Mouse (Mus musculus) myocyte (in vitro differentiated cells): ENCODE results near the gene Casp7.

Source experiments
- CEBPB ChIP-seq: IDR thresholded peaks from 2 replicates; pipeline ENCODE4 v1.6.1; 2011; ENCODE audit warnings: mild to moderate bottlenecking, moderate library complexity; ENCODE audit not compliant: poor library complexity, insufficient read depth, severe bottlenecking
- E2F4 ChIP-seq: IDR thresholded peaks from one replicate; pipeline ENCODE4 v1.6.1; 2011; ENCODE audit warnings: mild to moderate bottlenecking, control low read depth, moderate library complexity; ENCODE audit not compliant: insufficient read depth
- MAX ChIP-seq: IDR thresholded peaks from one replicate; pipeline ENCODE4 v1.6.1; 2011; ENCODE audit warnings: low read depth, mild to moderate bottlenecking, control low read depth
- MYOD1 ChIP-seq, 3 experiments: IDR thresholded peaks; one replicate each; pipeline ENCODE4 v1.6.1; 2011; ENCODE audit warnings: control low read depth in 2 of 3, low read depth in 2 of 3, mild to moderate bottlenecking in 2 of 3, moderate library complexity in 1 of 3; ENCODE audit not compliant: insufficient read length in 2 of 3, control insufficient read depth in 1 of 3
- MYOG ChIP-seq, 3 experiments: IDR thresholded peaks; one replicate each; pipeline ENCODE4 v1.6.1; 2011; ENCODE audit warnings: control low read depth in 2 of 3, low read depth in 2 of 3, mild to moderate bottlenecking in 2 of 3; ENCODE audit not compliant: insufficient read length in 2 of 3, control insufficient read depth in 1 of 3, insufficient read depth in 1 of 3
- POLR2A ChIP-seq: IDR thresholded peaks from one replicate; pipeline ENCODE4 v1.6.1; 2011; ENCODE audit warnings: low read depth, mild to moderate bottlenecking, control low read depth, moderate library complexity; ENCODE audit not compliant: insufficient read length
- POLR2AphosphoS2 ChIP-seq: IDR thresholded peaks from one replicate; pipeline ENCODE4 v1.6.1; 2011; ENCODE audit warnings: low read depth, control low read depth; ENCODE audit not compliant: insufficient read length
- REST ChIP-seq: IDR thresholded peaks from one replicate; pipeline ENCODE4 v1.6.1; 2011; ENCODE audit warnings: mild to moderate bottlenecking, control low read depth, moderate library complexity; ENCODE audit not compliant: insufficient read depth, insufficient read length
- TCF12 ChIP-seq: IDR thresholded peaks from one replicate; pipeline ENCODE4 v1.6.1; 2011; ENCODE audit warnings: mild to moderate bottlenecking, control low read depth; ENCODE audit not compliant: poor library complexity, insufficient read depth, severe bottlenecking
- TCF3 ChIP-seq: IDR thresholded peaks from one replicate; pipeline ENCODE4 v1.6.1; 2011; ENCODE audit warnings: low read depth, control low read depth; ENCODE audit not compliant: insufficient read length
- USF1 ChIP-seq: IDR thresholded peaks from one replicate; pipeline ENCODE4 v1.6.1; 2011; ENCODE audit warnings: low read depth, mild to moderate bottlenecking, control low read depth, moderate library complexity

DNA sequence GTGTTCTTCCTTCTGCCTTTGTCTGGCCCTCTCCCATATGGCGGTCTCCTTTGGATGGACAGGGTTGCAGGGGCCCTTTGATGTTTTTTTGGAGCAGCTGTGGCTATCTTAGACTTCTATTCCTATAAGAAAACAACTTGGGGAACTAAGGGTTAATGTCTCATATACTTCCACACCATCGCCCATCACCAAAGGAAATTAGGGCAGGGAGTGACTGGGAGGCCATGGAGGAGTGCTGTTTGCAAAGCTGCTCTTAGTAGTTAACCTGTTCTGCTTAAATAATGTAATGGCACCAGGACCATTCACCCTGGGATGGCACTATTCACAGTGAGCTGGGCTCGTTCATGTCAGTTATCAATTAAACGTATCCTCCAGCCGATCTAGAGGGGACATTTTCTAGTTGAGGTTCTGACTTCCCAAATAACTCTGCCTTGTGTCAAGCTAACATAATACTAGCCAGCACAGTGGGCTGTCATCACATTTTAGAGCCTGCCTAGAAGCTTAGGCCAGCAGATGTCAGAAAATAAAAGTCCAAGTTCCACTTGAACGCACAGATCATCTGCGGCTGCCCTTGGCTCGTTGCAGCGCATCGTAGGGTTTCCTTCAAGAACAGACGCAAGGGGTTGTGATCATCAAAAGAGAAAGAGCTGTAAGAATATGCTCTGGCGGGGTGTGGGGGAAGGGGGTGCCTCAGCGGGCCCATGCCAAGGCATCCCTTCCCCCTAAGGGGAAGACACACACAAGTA, 87.9 kb downstream of the Casp7 start:
- no peak for TF ChIP-seq USF1
- TF ChIP-seq POLR2A, result no peak
- TF ChIP-seq MYOD1 (IDR thresholded peaks at IDR 0.05; ENCODE audit: control insufficient read depth in 1 of 3, insufficient read length in 2 of 3, low read depth in 2 of 3), result no peak
- no peak for TF ChIP-seq TCF3
- TF ChIP-seq E2F4, result no peak
- TF ChIP-seq MYOG (IDR thresholded peaks at IDR 0.05; ENCODE audit: control insufficient read depth in 1 of 3, insufficient read depth in 1 of 3, insufficient read length in 2 of 3, low read depth in 2 of 3), result no peak
- no peak for TF ChIP-seq TCF12
- no peak for TF ChIP-seq CEBPB
- no peak for TF ChIP-seq POLR2AphosphoS2
- TF ChIP-seq REST, result no peak
- no peak for TF ChIP-seq MAX
